Mouse (Mus musculus) spleen, postnatal 14 days (tissue): ENCODE data around the gene Zfp385b.

Source experiments
- DNase-seq, 2 experiments: peaks; one replicate each; pipeline ENCODE4 v3.0.0; 2021 to 2022; ENCODE audit warnings: low spot score in 2 of 2

The Zfp385b gene

DNA sequence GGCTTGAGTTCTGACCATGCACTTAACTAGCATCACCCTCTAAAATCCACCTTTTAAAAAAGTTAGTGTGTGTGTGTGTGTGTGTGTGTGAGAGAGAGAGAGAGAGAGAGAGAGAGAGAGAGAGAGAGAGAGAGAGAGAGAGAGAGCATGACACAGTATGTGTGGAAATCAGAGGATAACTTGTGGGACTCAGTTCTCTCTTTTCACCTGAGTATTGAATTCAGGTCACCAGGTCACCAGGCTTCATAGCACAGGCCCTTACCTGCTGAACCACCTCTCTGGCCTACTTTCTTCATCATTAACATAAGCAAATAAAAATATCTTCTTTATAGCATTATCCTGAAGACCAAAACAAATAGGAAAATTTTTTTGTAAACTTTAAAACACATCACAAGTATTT lies at the start of gene Zfp385b:
Gene Zfp385b (minus strand): TSS at position 101 of the 400 bp plus-strand sequence.
- no peak for DNase-seq

DNA sequence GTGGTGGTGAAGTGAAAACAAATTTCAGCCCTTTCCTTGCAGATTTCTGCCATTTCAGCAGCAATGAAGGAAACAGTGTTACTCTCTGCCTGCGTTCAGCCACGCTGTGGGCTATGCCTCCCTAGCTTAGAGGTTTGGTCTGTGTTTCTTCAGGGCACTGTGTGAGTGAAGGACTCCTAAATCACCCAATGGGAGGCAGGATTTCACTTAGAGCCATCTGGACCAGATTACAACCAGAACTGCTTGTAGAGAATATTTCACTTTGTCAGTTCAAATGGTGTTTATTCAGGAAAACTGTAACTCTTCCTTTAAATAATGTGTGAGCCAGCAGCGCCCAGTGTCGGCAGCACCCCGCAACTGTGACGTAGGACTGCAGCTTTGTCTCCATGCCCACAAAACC lies 44.5 kb upstream of the Zfp385b start:
- DNase-seq, result no peak

DNA sequence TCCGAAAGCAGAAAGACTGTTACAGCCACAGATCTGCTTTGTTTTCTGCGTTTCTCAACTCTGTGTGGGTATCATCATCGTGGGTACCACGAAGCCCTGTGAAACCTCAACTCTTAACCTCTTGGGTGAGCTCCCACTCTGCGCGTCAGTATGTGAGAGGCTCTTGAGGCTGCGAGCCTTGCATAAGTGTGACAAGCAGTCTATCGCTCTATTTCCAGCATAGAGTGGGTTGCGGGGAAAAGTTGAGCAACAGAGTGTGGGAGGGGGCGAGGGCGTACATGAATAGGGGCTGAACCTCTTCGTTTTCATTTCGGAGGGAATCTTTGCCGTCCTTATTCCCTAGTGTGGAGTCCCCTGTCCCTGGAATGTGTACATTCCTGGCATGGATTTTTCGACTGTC lies 44.1 kb upstream of the Zfp385b start:
- DNase-seq, result no peak

DNA sequence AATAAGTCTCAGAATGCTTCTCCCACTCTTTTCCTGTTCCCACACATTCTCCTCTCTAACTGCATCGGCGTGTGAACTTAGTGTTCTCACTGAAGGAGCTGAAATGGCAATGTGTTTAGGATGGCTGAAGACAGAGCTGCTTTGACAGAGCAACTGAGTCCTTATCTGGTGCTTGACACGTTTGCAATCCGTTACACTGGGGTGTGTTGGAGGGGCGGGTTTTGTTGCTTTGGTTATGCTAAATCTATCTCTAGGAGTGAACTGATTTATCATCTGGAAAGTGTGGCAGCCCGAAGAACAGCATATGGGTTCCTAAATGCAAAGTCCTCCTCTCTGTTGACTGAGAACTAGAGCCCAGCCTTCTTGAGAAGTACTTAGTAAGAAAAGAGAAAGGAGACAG lies 22.0 kb upstream of the Zfp385b start:
- no peak for DNase-seq

DNA sequence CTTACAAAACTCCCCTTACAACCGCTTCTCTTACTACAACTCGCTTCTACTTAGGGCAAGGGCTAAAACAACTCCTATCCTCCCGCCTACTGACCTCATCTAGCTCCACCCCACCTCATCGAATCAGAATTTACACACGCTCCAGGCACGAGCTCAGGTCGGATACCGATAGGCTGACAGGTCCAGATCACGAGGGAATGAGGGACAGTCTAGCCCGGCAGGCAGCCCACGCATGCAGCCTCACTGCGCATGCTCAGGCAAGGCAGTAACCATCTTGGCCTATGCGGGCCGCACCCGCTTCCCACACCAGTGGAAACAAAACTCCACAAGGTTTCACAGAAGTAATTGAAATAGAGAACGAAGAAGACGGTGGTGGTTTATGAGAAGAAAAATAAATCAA lies 20.1 kb upstream of the Zfp385b start:
- DNase-seq, result no peak

DNA sequence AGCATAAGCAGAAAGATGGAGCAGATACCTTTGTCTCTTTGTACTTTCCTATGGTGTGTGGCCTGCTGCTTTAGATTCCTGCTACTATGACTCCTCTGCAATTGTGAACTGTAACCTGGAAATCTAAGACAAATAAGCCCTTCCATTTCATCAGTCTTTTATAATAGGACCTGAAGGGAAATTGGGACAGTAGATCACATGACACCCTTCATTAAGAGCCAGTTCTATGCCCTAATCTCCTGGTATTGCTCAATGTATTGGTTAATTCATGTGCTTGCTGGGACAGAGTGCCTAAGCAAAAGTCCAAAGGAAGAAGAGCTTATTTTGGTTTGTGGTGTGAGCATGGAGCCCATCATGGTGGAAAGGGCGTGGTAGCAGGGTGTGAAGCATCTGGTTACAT lies 19.2 kb upstream of the Zfp385b start:
- no peak for DNase-seq

DNA sequence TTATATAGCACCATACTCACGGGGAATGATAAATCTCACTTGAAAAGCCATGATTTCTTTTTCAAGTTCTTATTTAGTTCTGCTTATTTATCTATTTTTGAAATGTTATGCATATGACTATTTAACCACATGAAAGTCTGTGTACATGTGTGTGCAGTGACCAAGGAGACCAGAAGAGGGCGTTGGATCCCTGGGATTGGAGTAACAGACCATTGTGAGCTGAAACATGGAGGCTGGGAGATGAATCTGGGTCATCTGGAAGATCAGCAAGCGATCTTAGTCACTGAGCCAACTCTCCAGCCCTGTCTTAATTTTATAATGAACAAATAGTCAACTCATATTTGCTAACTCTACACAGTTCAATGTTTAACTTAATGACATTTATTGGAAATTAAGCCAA lies 16.3 kb upstream of the Zfp385b start:
- DNase-seq, result no peak

DNA sequence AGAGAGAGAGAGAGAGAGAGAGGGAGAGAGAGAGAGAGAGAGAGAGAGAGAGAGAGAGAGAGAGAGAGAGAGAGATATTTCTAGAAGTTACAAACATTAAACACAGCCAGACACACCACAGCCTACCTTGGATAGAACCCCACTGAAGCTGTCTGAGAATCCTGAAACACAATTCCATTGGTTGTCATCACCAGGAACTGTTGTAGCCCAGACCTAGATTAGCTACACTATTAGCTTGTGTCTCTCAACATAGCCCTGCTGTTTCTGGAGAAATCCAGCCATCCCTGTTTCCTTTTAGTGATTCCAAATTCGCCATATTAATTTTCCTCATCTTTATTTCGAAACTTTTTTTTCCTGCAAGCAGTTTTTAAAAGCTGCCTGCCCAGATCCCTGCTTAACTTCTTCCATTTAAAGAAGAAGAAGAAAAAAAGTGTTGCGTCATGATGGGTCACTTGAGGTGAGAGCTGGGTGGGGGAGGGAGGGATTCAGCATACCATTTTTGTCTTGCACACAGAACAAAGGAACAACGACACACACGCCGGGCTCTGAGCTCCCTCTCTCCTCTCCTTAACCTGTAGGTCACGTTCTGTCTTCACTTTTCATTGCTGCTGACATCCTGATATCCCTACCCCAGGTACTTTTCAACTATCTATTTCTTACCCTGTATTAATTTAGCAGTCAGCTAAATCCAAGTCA lies 6.8 kb upstream of the Zfp385b start:
- no peak for DNase-seq

DNA sequence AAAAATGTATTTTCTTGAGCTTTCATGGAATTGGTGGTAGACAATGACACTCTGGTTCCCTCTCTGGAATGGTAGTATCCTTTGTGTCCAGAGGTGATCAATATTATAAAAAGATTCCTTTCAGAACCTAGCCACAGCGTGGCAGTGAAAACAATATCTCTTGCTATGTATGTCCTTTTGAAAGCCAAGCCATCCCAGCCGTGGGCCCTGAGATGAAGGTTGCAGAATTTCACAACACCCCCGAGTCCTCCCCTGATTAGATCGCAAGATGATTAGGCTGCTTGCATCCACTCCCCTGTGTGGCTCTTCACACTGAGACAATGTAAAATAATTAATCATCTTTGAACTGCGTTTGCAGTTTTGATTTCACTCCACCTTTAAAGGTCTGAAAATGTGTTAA lies 3.6 kb upstream of the Zfp385b start:
- DNase-seq, result no peak

DNA sequence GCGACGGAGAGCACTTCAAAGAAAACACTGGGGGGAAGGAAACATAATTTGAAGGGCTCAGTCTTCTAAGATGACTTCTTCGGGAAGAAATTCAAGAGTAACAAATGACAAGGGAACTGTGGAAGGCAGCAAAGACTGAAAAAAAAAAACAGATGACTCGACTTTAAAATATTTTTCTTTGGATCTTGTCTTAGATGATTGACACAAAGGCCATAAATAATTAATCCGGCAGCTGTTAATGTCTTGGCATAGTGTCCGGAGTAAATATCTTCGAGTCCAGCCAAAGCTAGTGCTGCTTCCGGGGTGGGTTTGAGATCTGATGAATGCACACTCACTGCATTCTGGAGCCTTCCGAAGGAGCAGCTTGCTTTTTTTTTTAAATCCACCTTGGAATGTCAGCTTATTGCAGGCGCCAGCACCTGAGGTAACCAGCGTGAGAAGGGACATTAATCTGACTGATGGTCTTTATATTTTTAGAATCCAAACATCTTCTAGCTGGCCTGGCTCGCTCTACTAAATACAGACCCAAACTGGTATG lies 2.0 kb downstream of the Zfp385b start:
- DNase-seq, result no peak

DNA sequence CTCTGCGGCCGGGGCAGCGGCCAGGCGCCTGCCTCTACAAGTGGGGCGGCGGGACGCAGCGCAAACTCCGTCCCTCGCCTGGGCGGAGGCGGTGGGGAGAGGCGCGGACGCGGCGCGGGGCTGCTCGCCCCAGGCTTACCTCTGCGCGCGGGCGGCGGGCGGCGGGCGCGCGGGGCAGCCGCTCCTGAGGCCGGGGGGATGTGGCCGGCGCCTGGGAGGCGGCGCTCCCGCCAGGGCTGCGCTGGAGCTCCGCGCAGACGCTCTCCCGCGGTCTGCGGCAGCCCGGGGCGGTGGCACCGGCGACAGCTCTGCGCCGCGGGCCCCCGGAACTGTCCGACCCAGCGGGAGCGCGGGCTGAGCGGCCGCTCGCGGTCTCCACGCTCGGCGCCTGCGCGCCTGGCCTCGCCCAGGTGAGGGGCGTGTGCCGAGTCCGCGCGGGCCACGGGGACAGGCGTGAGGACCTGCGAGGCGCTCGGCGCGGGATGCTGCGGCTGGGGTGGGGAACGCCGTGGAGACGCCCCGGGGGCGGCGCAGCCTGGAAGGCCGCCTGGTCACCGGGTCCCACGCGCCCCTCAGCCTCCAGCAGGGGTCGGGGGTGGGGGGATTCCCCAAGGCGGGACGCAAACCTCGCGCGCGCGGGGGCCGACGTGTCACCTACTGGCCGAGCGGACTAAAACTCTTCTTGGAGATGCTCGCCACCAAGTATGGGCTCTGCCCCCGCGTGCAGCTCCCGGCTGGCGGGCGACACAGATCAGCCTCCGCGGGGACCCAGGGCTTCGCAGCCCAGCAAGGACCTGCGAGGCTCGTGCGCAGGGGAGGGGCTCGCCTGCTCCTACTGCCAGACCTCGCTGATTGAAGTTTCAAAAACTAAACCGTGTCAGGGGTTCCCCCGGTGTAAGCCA lies 2.8 kb downstream of the Zfp385b start:
- no peak for DNase-seq

DNA sequence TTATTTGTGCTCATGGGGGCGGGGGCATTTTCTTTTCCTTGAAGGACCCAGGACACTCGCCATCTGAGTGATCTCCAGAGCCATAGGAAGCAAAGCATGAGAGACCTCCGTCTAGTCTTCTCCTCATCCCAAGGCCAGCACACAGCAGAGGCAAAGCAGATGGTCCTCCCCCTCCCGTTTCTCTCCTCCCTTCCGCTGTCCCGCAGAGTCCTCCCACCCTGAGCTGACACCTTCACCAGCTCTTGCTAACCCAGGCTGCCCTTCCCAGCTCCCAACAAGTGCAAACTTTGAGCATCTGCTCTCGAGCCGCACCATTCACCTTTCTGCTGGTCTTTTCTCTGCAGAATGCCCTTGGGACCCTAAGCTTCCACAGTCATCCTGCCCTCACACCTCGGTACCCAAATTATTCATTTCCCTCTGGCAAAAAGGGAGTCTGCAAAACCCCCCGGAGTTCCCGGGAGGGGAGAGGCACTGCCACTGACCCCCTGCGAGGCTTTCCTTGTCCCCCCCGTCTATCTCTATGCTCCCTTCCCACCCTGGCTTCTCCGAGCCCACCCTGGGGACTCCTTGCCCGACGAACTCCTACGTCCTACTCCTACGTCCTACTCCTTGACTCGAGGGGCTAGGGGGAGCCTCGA lies 3.5 kb downstream of the Zfp385b start:
- no peak for DNase-seq

DNA sequence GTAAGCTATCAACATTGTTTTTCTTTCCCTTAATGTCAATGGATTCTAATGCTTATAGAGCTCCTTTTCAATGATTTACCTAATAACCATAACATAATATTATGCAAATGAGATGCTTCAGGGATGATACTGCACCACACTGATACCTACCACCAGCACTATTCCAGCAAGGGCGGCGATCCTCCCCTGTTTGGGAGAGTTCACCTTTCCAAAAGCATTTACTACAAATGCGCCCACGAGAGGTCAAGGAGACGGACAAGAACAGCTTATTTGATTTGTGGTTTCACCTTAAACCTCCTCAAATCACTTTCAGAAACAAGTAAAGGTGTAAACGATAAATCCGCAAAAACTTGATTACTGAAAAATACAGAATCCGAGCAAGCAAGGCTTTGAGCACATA lies 4.5 kb downstream of the Zfp385b start:
- no peak for DNase-seq

DNA sequence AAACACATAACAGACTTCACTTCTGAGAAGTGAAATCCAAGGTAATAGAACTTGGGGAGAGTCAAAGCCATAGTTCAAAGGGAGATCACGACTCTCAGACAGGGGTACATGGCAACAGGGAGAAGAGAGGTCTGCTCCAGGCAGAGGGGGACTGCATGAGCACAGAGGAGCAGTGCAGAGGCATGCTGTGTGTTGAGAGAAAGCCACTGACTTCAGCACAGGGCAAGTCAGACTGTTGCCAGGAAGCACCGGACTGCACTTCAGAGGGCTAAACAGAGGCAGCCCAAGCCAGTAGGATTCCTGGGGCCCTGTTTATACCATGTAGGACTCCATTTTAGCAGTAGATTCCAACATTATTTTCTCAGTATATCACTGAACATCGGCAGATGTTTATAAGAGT lies 6.4 kb downstream of the Zfp385b start:
- DNase-seq, result no peak

DNA sequence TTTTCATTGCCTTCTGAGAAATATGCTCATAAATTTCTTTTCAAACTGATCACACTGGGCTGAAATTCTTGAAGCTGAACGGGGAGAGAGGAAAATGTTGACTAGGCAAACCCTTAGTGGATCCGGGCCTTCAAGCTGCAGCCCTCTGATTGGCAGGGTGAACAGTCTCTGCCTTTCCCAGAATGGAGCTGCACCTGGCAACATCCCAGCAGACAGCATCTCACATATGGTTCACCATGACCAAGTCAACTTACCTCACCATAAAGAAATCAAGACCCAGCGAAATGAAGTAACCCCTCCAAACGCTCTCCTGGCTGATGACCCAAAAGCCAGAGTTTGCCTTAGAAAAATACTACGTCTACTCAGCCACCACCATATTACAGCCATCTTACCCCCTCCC lies 8.7 kb downstream of the Zfp385b start:
- DNase-seq, result no peak

DNA sequence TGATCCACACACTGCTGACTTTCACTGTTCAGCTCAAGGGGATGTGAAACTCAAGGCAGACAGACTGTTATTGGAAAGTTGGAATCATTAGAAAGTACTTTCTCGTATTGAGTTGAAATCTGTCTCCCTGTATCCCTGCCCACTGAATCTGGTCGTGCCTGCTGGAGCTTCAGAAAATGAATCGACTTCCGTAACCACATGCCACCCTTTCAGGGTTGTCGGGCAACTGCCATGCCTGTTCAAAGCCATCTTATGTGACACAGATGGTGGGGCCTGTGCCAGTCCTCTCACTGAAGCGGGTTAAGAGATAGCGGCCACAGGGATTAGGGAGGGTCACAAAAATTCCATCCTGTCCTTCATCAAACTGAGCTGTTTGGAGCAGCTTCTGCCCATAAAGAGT lies 14.7 kb downstream of the Zfp385b start:
- no peak for DNase-seq

DNA sequence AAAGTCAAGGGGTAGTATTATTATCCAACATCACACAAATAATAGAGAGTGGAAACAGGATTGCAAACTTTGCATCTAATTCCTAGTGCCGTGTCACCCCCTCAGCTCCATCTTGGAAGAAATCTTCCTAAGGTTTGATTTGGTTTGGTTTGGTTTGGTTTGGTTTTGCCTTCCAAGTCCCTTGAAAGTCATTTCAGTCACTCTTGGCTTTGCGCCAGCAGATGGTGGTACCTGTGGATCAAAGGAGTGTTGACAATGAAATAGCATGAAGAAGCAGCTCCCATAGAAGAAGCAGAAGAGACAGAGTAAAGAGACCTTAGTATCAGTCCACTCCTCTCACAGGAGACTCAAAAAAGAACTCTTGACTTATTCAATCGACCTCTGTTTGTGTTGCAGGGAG lies 17.1 kb downstream of the Zfp385b start:
- DNase-seq, result no peak

DNA sequence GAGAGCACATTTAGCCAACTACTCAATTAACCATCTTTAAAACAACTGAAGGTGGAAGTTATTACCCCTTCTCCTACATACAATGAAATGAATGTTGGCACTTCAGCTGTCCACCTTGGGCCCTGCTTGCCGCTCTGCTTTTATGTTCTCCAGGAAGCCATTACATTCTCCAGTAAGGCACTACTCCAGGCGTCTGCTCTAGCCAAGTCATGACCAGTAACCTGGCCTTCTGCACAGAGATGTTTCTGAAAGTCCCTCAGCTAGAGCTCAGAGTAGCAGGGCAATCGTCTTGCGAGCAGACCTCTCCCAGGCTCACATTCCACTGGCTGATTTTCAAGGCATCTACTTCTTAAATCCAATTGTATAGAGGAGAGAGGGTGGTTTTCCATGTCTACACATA lies 18.0 kb downstream of the Zfp385b start:
- DNase-seq, result no peak

DNA sequence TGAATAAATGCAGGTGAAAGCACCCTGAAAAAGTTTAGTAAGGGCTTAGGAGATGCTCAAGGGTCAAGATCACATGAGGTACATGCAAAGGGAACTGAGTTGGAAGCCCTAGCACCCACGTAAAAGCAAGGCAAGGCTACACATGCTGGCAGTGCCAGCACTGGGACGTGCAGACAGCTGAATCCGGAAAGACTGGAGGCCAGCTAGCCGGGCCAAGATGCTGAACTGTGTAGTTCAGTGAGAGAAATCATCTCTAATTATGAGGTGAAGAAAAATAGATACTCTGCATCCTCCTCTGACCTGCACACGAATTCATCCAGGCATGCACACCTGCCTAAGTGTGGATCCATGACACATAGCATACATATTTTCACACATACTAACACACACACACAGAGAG lies 18.4 kb downstream of the Zfp385b start:
- DNase-seq, result no peak

DNA sequence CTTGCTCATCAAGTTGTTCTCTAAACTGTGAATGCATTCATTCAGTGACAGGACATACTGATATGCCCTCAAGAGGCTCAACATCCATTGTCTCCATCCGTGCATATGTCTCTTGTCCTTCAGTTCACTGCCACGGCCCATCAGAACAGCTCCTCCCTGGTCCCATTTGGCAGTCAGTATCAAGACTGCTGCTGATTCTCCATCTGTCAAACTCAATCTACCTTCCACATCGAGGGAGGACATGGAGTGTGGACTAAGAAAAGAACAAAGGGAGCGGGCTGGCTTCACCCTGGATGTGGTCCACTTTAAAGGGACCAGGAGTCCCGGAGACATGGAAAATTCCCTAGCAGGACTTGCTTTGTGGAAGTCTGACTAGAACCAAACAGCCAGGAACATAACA lies 22.2 kb downstream of the Zfp385b start:
- DNase-seq, result no peak

DNA sequence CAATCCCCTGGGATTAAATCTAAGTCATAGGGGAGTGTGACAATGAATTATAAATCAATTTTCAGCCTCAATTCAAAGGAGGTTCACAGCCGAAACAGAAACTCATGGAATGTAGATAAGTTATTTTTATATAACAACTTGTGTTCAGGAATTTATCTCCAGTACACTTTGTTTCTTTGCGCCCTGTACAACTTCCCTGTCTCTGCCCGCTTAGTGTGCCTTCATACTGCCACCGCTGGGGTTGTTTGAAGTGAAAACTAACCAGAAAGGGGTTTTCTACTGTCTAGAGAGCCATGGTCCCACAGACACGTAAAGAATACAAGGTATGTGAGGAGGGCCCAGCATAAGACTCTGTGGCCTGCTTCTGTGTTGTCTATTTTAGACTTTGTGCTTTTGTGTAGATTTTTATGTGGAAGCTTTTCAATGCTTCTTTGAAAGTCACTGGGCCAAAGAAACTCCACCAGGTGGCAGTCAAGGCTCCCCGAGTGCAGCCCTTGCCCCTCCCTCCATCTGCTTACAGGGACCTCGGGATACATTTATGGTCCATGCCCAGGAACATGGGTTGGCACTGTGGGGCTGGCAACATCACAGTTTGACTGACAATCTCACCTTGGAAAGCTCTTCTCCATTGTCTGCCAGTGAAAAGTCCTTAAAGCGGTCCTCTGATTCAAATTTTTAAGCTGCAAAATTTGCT lies 23.4 kb downstream of the Zfp385b start:
- DNase-seq, result no peak

DNA sequence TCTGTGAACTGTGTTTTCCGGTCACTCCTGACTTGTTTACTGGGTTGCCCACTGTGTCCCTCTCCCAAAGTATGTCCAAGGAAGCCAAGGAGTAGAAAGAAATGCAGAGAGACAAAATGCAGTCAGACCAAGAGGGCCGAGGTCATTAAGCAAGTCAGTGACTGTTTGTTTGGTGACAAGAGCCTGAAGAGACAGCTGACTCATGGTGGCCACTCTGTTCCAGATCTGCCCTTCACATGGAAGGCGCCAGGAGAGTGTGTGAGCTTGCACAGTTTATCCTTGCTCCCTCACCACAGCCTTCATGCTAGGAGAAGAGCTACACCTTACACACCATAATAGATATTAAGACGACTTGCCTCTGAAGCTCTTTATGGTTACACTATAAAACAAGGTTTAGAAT lies 28.6 kb downstream of the Zfp385b start:
- no peak for DNase-seq
